Mouse (Mus musculus) kidney, embryonic 14.5 days (tissue): ENCODE results near the gene Arrdc1. TPM values are rescaled to one million over a fixed set of nuclear protein-coding genes. Genes with fewer than 3 reads are reported as not detected.

Source experiments
- ATAC-seq: fragments of 200-750 bp; cut with Nextera tagmentation; 2 replicates; pipeline ENCODE4 v1.8.0; 2017; ENCODE audit warnings: moderate number of reproducible peaks, mild to moderate bottlenecking, moderate TSS enrichment, moderate library complexity; ENCODE audit not compliant: low FRiP score, low TSS enrichment
- H3K27ac ChIP-seq: fragments of 300-500 bp; sonication (generic); 2 replicates; pipeline ENCODE4 v1.5.1; 2014; ENCODE audit warnings: low read depth, mild to moderate bottlenecking, low read length, moderate library complexity, mixed read lengths
- H3K27me3 ChIP-seq: fragments of 300-500 bp; sonication (generic); 2 replicates; pipeline ENCODE4 v1.6.1; 2014; ENCODE audit warnings: mild to moderate bottlenecking, low read length; ENCODE audit not compliant: control insufficient read depth, insufficient read depth
- H3K36me3 ChIP-seq: fragments of 300-500 bp; sonication (generic); 2 replicates; pipeline ENCODE4 v1.6.1; 2014; ENCODE audit warnings: low read length, mixed read lengths; ENCODE audit not compliant: control insufficient read depth, insufficient read depth
- H3K4me1 ChIP-seq: fragments of 300-500 bp; sonication (generic); 2 replicates; pipeline ENCODE4 v1.6.1; 2014; ENCODE audit warnings: low read length, mixed read lengths; ENCODE audit not compliant: control insufficient read depth, insufficient read depth
- H3K4me2 ChIP-seq: fragments of 300-500 bp; sonication (generic); replicated peaks from 2 replicates; pipeline ENCODE4 v1.6.1; 2014; ENCODE audit warnings: low read depth, mild to moderate bottlenecking, low read length
- H3K4me3 ChIP-seq: fragments of 300-500 bp; sonication (generic); 2 replicates; pipeline ENCODE4 v1.5.1; 2014; ENCODE audit warnings: mild to moderate bottlenecking, low read length
- H3K9ac ChIP-seq: fragments of 300-500 bp; sonication (generic); 2 replicates; pipeline ENCODE4 v1.6.1; 2014; ENCODE audit warnings: low read depth, mild to moderate bottlenecking, low read length, moderate library complexity
- H3K9me3 ChIP-seq: fragments of 300-500 bp; sonication (generic); 2 replicates; pipeline ENCODE4 v1.6.1; 2016; ENCODE audit warnings: low read length; ENCODE audit not compliant: control insufficient read depth
- WGBS: fragments of 180-500 bp; shearing (Covaris S2); extraction: QIAGEN DNeasy Blood & Tissue Kit; methylation state at CpG from one replicate; pipeline ENCODE4 v1.1.7; 2014; 5-methylcytosine and 5-hydroxymethylcytosine counted together
- microRNA-seq: library from miRNA; unstranded; fragments of <30 nt; microRNA quantifications from one replicate; pipeline ENCODE4, GENCODE M21; 2016
- polyA plus RNA-seq: library from polyadenylated mRNA; unstranded; fragments of >200 nt; fragmentation: Nextera tagmentation; extraction: Ambion mirVana; gene quantifications from 2 replicates; pipeline ENCODE4 v1.2.1, GENCODE M21; 2014

The Arrdc1 gene
- polyA plus RNA-seq, 1 experiment from 2014 or later = 40.3 TPM

DNA sequence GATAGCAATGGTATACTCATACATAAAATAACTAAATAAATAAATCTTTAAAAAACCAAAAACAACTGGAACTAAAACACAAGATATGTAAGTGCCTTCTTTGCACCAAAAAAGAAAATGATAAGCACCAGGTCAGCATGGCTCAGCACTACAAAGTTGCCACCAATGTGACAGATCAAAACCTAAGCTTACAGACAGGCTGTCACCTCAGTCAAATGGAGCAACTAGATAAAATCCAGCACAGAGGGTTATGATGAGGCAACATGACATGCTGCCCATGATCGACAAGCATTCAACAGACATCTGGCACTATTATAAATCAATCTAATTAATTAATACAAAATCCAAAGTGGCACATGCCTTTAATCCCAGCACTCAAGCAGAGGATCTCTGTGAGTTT, 40.8 kb downstream of the Arrdc1 start:
- Histone ChIP-seq H3K4me3 (no peak overlapping the region), H3K4me2 (no peak overlapping the region), H3K9ac (no peak overlapping the region), H3K4me1 (no peaks in the 10 kb centered on the region), H3K9me3 (no peaks in the 10 kb centered on the region), H3K36me3 (peaks cover 2% of the 10 kb centered on the region; the same call in 1 of the 2 replicates), H3K27me3 (no peaks in the 10 kb centered on the region), H3K27ac (no peak overlapping the region)
- no peak for ATAC-seq
- 90% methylated on average over 1 of the region's 1 CpGs for WGBS

DNA sequence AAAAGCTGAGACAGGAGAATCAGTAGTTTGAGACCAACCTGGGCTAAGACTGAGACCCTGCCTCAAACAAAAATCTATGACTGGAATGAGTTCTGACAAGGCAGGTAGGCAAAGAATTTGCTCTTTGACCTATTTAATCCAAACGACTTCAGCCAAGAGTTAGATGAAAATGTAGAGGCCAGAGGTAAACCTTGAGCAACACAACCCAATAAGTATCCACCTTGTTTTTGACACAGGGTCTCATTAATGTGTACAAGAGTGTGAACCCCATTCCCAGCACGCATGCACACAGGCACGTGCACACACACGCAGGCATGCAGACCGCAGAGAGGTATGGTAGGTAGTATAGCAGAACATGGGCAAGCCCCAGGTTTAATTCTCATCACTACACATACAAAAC, 42.7 kb downstream of the Arrdc1 start:
- no peaks in the 10 kb centered on the region; the same call in 1 of the 2 replicates for H3K36me3 ChIP-seq
- WGBS = 90% methylated on average over 5 of the region's 5 CpGs

GRCm38 (mm10) chr2:24890541-24891447, 44.3 kb downstream of the Arrdc1 start:
- Histone ChIP-seq H3K27ac (no peak overlapping the region), H3K4me2 (no peak overlapping the region), H3K4me1 (no peaks in the 10 kb centered on the region), H3K36me3 (peaks cover 11% of the 10 kb centered on the region), H3K27me3 (no peaks in the 10 kb centered on the region), H3K4me3 (no peak overlapping the region), H3K9ac (no peak overlapping the region), H3K9me3 (no peaks in the 10 kb centered on the region)
- no peak for ATAC-seq
- WGBS = 58% methylated on average over 6 of the region's 6 CpGs

More for the DNA sequence above, 42.7 kb downstream of the Arrdc1 start:
- Histone ChIP-seq H3K27me3 (no peaks in the 10 kb centered on the region), H3K4me3 (no peak overlapping the region), H3K27ac (no peak overlapping the region), H3K9me3 (no peaks in the 10 kb centered on the region), H3K9ac (no peak overlapping the region), H3K4me2 (no peak overlapping the region), H3K4me1 (no peaks in the 10 kb centered on the region)
- ATAC-seq = no peak

DNA sequence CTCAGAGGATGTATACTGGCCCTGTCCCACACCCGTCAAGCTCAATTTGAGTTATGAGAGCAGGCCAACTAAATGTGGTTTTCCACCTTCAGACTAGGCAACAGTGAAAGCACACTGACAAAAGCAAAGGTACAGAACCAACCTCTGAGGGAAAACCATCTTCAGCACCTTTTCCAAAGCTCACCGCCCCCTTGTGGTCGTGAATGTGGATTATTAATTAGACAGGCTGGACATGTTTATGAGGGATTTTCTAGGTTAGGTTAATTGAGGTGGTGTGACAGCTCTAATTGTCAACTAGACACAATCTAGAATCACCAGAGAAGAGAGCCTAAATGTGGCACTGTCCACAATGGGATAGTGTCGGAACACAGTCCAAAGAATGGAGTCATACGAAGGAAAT, 46.2 kb downstream of the Arrdc1 start:
- 87% methylated on average over 5 of the region's 5 CpGs for WGBS
- H3K27me3 ChIP-seq = no peaks in the 10 kb centered on the region
- H3K9me3 ChIP-seq = no peaks in the 10 kb centered on the region
- H3K4me3 ChIP-seq = no peak overlapping the region
- no peak overlapping the region for H3K9ac ChIP-seq
- H3K4me2 ChIP-seq = no peak overlapping the region
- no peaks in the 10 kb centered on the region for H3K4me1 ChIP-seq
- ATAC-seq = no peak
- H3K36me3 ChIP-seq = peaks cover 26% of the 10 kb centered on the region
- no peak overlapping the region for H3K27ac ChIP-seq

DNA sequence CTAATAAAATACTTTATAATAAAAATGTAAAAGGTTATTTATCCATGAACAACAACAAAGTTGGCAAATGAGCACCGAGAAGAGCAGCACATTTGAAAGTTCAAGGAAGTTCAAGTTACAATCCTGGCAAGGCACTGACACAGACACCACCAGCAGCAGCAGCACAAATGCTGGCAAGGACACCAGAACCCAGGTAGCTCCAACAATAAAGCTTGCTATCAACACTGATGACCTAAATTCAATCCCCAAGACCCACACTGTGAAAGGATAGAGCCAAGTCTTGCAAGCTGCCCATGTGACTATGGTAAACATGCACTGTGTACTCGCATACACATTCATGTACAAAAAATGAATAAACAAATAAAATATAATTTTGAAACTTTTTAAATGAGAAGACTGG, 54.4 kb downstream of the Arrdc1 start:
- Histone ChIP-seq H3K9me3 (no peaks in the 10 kb centered on the region), H3K4me3 (no peak overlapping the region), H3K27ac (no peak overlapping the region), H3K27me3 (no peaks in the 10 kb centered on the region), H3K36me3 (peaks cover 62% of the 10 kb centered on the region), H3K4me1 (no peaks in the 10 kb centered on the region), H3K9ac (no peak overlapping the region), H3K4me2 (no peak overlapping the region)
- ATAC-seq = no peak
- WGBS = 90% methylated on average over 2 of the region's 2 CpGs

Small RNA genes within 50 kb of the gene (microRNA-seq; reads per million reads assigned to microRNA genes)
- not detected for gene Gm22875

Other genes with a start within 250 kb of the Arrdc1 start
- 0.39 and 1.4 TPM in 2 replicates for gene Cacna1b, start 172.1 kb downstream of the Arrdc1 start, polyA plus RNA-seq
- 61.3 and 101 TPM in 2 replicates for gene Ehmt1, start 15.6 kb downstream of the Arrdc1 start, polyA plus RNA-seq
- gene Zmynd19, start 14.5 kb upstream of the Arrdc1 start, polyA plus RNA-seq = 15.2 and 28.5 TPM in 2 replicates
- 26.4 and 30.2 TPM in 2 replicates for gene Dph7, start 27.1 kb upstream of the Arrdc1 start, polyA plus RNA-seq
- 132 and 152 TPM in 2 replicates for gene Mrpl41, start 39.8 kb upstream of the Arrdc1 start, polyA plus RNA-seq
- 6.0 and 7.5 TPM in 2 replicates for gene Pnpla7, start 40.8 kb upstream of the Arrdc1 start, polyA plus RNA-seq
- gene Nsmf, start 119.1 kb upstream of the Arrdc1 start, polyA plus RNA-seq = 57.4 and 67.7 TPM in 2 replicates
- 1.3 and 3.0 TPM in 2 replicates for gene Entpd8, start 145.1 kb upstream of the Arrdc1 start, polyA plus RNA-seq
- gene Noxa1, start 159.9 kb upstream of the Arrdc1 start, polyA plus RNA-seq = 0.36 and 0.53 TPM in 2 replicates
- gene Nrarp, start 245.5 kb upstream of the Arrdc1 start, polyA plus RNA-seq = 8.7 and 21.0 TPM in 2 replicates